ENCODE assay signal across 8 mouse cellular contexts in the genomic region with DNA sequence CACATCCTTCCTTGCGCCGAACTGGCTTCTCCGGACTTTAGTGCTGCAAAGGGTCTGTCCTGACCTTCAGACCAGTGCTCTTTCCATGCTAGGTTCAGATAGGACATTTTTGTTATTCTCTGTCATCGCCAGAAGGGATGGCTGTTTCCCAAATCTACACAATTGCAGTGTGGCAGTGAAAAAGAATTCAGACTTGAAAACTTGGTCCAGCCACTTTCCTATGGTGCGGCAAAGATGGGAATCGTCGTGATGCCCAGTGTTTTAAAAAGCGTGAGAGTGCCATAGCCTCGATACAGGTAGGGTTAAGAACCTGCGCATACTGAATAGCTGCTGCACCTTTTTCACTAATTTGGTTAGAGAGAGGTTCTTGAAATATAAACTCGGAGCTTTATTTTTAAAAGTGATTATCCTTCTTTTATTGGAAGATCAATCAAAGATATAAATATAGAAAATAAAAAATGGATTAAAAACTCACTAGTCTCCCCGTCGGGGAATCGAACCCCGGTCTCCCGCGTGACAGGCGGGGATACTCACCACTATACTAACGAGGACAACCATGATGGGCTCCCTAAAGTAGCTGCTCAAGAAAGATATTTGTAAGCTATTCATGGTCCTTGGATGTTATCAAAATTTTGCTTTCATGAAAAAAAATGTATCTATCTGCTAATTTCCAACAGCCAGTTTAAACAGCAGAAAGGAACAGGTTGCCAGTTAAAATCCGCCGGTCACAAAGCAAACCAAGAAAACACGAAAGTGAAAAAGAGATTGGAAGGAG. TPM values are rescaled to one million over a fixed set of nuclear protein-coding genes. Genes with fewer than 3 reads are reported as not detected.
DNase-seq lines count a peak whose midpoint lies in the region; ATAC-seq lines count a peak whose summit lies in the region.

No protein-coding gene starts in this region.

- no peaks in the 10 kb centered on the region for H3K36me3 ChIP-seq in hindbrain, embryonic 11.5 days (ENCODE audit: control insufficient read depth, insufficient read depth, low read length)
- H3K36me3 ChIP-seq in lung, embryonic 15.5 days, result no peaks in the 10 kb centered on the region

- peak overlapping the region; percentile 24 for H3K4me3 ChIP-seq in hindbrain, embryonic 11.5 days (ENCODE audit: low read depth, low read length)
- peak overlapping the region; percentile 40 for H3K4me3 ChIP-seq in lung, embryonic 15.5 days

- 4% methylated on average over 22 of the region's 22 CpGs for WGBS in hindbrain, embryonic 11.5 days
- WGBS in lung, embryonic 15.5 days, result 2% methylated on average over 22 of the region's 22 CpGs

- 0 out of 2 replicates have a peak, but pooled peaks cover 2% of the 10 kb centered on the region for H3K4me1 ChIP-seq in hindbrain, embryonic 11.5 days (replicated peaks; ENCODE audit: control insufficient read depth, insufficient read depth, low read length)
- peaks cover 15% of the 10 kb centered on the region; the same call in 1 of the 2 replicates for H3K4me1 ChIP-seq in lung, embryonic 15.5 days

- no peak overlapping the region for H3K27ac ChIP-seq in hindbrain, embryonic 11.5 days (ENCODE audit: low read depth, low read length)
- no peak overlapping the region for H3K27ac ChIP-seq in lung, embryonic 15.5 days

- peak; percentile 58; the same call in 1 of the 2 replicates for ATAC-seq in hindbrain, embryonic 11.5 days (ENCODE audit: low FRiP score)
- peak; percentile 55; the same call in 1 of the 2 replicates for ATAC-seq in lung, embryonic 15.5 days (ENCODE audit: borderline replicate concordance, extremely low read depth, low FRiP score, low TSS enrichment)

- DNase-seq in MN1 (ENCODE audit: low spot score), result peak; percentile 88
- DNase-seq in cerebellum, adult 8-10 months, result peak; percentile 90
- DNase-seq in forelimb bud, embryonic 11.5 days (ENCODE audit: low read depth, low spot score), result peak; percentile 73
- peak; percentile 88 for DNase-seq in hindbrain, embryonic 11.5 days (ENCODE audit: low spot score)
- peak; percentile 81 for DNase-seq in layer of hippocampus, adult 9-10 months (ENCODE audit: low spot score)
- DNase-seq in retina, adult 2 months (ENCODE audit: low read depth, low spot score), result peak; percentile 71
- peak; percentile 65 to 71 for DNase-seq in thymus, postnatal 36 days

- H3K9me3 ChIP-seq in hindbrain, embryonic 11.5 days (ENCODE audit: control insufficient read depth, low read length), result no peaks in the 10 kb centered on the region
- H3K9me3 ChIP-seq in lung, embryonic 15.5 days, result no peaks in the 10 kb centered on the region

- peak overlapping the region; percentile 45 for H3K4me2 ChIP-seq in hindbrain, embryonic 11.5 days (replicated peaks; ENCODE audit: low read depth, low read length)
- peak overlapping the region; percentile 75 for H3K4me2 ChIP-seq in lung, embryonic 15.5 days

- H3K9ac ChIP-seq in hindbrain, embryonic 11.5 days (ENCODE audit: low read depth, low read length), result no peak overlapping the region
- H3K9ac ChIP-seq in lung, embryonic 15.5 days, result no peak overlapping the region

- peaks cover 17% of the 10 kb centered on the region; the same call in 1 of the 2 replicates for H3K27me3 ChIP-seq in hindbrain, embryonic 11.5 days (ENCODE audit: control insufficient read depth, insufficient read depth, low read length)
- peaks cover 17% of the 10 kb centered on the region for H3K27me3 ChIP-seq in lung, embryonic 15.5 days

RNA-seq across cellular contexts. Expression of a gene that starts 18.0 kb away (rescaled TPM):
- 0.39 and 0.62 TPM in 2 replicates for polyA plus RNA-seq in hindbrain, embryonic 11.5 days (2014; fragmentation: Nextera tagmentation; extraction: Ambion mirVana)
- 0.42 and 0.66 TPM in 2 replicates for polyA plus RNA-seq in lung, embryonic 15.5 days (2015; fragmentation: Nextera tagmentation; extraction: Ambion mirVana)

RNA-seq across cellular contexts. Expression of a gene that starts 28.0 kb away (rescaled TPM):
- polyA plus RNA-seq in hindbrain, embryonic 11.5 days (2014; fragmentation: Nextera tagmentation; extraction: Ambion mirVana), result 9.6 TPM in 2 replicates
- polyA plus RNA-seq in lung, embryonic 15.5 days (2015; fragmentation: Nextera tagmentation; extraction: Ambion mirVana), result 13.2 and 15.1 TPM in 2 replicates
